Mouse (Mus musculus): ENCODE results near the gene Tax1bp3.

Gene Tax1bp3

GRCm38 (mm10) chr11:73176608-73177508, at the start of gene Tax1bp3, which contains the start of gene Emc6:
Tax1bp3 (plus strand) TSS chr11:73177083.
Emc6 (minus strand) TSS chr11:73177037.
- peak; percentile 97 for DNase-seq

GRCm38 (mm10) chr11:73131020-73131419, 45.9 kb upstream of the Tax1bp3 start:
- peak; percentile 58 for DNase-seq

GRCm38 (mm10) chr11:73132999-73133398, 43.9 kb upstream of the Tax1bp3 start:
- DNase-seq, result no peak

GRCm38 (mm10) chr11:73134222-73134621, 42.7 kb upstream of the Tax1bp3 start:
- DNase-seq, result no peak

GRCm38 (mm10) chr11:73136587-73136986, 40.3 kb upstream of the Tax1bp3 start:
- DNase-seq, result no peak

GRCm38 (mm10) chr11:73137116-73137515, 39.8 kb upstream of the Tax1bp3 start:
- peak; percentile 22 for DNase-seq

GRCm38 (mm10) chr11:73137591-73138501, 39.0 kb upstream of the Tax1bp3 start, which contains the start of gene Haspin:
Haspin (minus strand) TSS chr11:73138294.
- DNase-seq, result peak; percentile 92

GRCm38 (mm10) chr11:73144261-73144681, 32.6 kb upstream of the Tax1bp3 start:
- DNase-seq, result peak; percentile 74

GRCm38 (mm10) chr11:73146026-73146974, 30.6 kb upstream of the Tax1bp3 start:
- peak; percentile 31 for DNase-seq

GRCm38 (mm10) chr11:73146975-73147365, 29.9 kb upstream of the Tax1bp3 start:
- DNase-seq, result no peak

- no peak for DNase-seq
These were observed 28.7 kb upstream of the Tax1bp3 start for GRCm38 (mm10) chr11:73148209-73148608.

GRCm38 (mm10) chr11:73155071-73155470, 21.8 kb upstream of the Tax1bp3 start:
- no peak for DNase-seq

- DNase-seq, result peak; percentile 69
These were observed 16.7 kb upstream of the Tax1bp3 start, which contains the start of gene P2rx5 for GRCm38 (mm10) chr11:73159957-73160810. P2rx5 (plus strand) TSS chr11:73160421.

GRCm38 (mm10) chr11:73160811-73161200, 16.1 kb upstream of the Tax1bp3 start:
- DNase-seq, result peak; percentile 59

GRCm38 (mm10) chr11:73161616-73162015, 15.3 kb upstream of the Tax1bp3 start:
- no peak for DNase-seq

- peak; percentile 50 for DNase-seq
These were observed 14.6 kb upstream of the Tax1bp3 start for GRCm38 (mm10) chr11:73162284-73162683.

GRCm38 (mm10) chr11:73168071-73168470, 8.8 kb upstream of the Tax1bp3 start:
- peak; percentile 78 for DNase-seq

- peak; percentile 51 for DNase-seq
These were observed 8.3 kb upstream of the Tax1bp3 start for GRCm38 (mm10) chr11:73168576-73168975.

- DNase-seq, result peak; percentile 81
These were observed 7.7 kb upstream of the Tax1bp3 start for GRCm38 (mm10) chr11:73169231-73169630.

GRCm38 (mm10) chr11:73172186-73172585, 4.7 kb upstream of the Tax1bp3 start:
- DNase-seq, result peak; percentile 96

- peak; percentile 96 for DNase-seq
These were observed 1.3 kb upstream of the Tax1bp3 start for GRCm38 (mm10) chr11:73175612-73176011.
